Mouse (Mus musculus): ENCODE data around the gene Patl1.
"Not testable (repeated sequence)": the region's sequence is repeated elsewhere in the genome, so short reads cannot be mapped to it uniquely, and the experiment has no call there.

Gene Patl1

DNA sequence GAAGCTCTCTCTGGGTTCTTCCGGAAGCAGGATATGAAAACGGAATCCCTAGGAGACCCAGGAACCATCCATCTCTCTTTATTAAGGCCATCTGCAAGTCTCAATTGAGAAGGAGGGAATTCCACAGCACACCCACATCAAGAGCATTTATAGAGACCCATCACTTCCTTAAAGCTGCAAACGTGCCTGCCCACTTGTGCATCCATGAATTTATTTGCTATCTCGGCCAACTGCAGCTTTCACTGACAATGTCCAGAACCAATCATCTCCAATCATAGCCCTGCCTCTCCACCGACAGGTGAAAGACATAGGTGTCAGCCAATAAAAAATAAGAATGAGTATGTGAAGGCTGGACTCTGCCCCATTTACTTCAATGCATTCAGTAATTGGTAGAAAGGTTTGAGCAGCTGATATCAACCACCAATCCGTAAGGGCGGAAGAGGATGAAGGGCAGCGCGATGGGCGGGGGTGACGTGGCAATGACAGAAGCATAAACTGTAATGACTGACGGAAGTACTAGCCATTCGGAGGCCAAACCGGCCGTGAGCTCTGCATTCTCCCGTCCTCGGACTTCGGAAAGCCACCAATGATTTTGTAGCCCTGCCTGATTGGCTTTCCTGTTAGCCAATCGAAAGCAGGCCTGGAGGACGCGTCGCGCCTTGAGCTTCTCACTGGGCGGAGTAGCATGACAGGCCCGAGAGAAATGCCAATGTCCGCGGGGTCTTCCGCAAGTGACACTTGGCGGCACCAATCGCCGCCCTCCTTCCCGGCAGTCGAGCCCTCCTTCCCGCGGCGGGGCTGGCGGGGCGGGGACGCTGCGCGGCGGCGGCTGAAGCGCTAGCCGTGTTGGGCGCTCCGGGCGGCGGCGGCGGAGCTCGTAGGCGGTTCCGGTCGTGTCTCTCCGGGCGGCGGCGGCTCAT is 53.1 kb downstream of the Patl1 start, which contains the start of gene Osbp:
Osbp (plus strand) TSS at position 919 of the 920 bp plus-strand sequence.
- DNase-seq (ENCODE audit: low read depth in 2 of 2, low spot score in 2 of 2) = peak; percentile 95 to 96

DNA sequence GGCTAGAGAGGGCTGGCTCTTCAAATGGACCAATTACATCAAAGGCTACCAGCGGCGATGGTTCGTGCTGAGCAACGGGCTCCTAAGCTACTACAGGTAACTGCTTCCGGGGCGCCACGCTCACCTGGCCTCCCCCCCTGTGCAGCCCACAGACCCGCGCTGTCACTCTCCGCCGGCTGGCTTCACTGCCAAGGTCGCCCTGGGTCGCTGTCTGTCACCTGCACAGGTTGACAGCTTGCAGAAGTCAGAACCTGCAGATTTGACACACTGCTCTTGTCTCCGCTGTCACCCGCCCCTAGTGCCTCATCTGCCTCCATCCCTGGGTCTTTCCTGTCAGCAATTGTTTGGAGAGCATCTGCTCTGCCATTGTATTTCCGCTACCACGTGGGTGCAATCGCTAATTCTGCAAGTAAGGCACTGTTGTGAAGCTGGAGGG is 54.0 kb downstream of the Patl1 start:
- peak; percentile 38 to 53 for DNase-seq (ENCODE audit: low read depth in 2 of 2, low spot score in 2 of 2)

DNA sequence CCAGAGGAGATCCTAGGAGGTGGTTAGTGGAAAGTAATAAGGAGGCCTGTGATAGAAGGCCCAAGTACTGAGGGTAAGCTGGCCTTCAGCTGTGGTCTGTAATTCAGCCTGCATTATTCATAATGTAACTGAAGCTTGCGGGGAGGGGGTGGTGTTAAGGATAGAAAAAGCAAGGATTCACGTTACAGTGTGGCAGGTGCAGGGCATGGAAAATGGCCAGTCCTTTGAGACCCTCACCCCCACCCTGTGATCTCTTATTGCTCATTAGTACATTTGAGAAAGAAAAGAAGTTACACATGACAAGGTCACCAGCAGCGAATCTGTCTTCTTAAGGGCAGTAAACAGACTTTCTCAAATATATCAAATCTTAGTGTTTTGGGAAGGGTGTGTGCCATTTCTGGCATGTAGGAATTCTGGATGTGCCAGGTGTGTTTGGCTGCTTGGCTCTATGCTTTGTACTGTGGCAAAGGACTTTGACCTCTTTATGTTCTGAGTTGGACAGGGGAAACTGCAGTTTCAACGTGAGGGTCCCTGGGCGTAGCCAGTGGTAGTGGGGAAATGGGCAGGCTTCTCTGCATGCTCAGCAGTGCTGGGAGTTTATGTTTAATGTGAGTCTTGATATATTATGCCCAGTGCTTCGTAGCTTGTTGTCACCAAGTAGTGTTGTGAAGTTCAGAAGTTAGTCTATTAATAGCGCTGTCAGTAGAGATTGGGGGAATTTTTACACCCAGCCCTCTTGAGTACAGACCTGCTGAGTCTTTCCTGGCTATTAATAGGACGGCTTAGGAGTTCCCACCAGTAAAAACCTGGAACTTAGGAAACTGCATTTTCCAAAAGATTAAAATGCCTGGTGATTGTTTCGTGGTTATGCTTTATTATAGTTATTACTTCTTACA is 57.2 kb downstream of the Patl1 start:
- no peak for DNase-seq (ENCODE audit: low read depth in 2 of 2, low spot score in 2 of 2)

DNA sequence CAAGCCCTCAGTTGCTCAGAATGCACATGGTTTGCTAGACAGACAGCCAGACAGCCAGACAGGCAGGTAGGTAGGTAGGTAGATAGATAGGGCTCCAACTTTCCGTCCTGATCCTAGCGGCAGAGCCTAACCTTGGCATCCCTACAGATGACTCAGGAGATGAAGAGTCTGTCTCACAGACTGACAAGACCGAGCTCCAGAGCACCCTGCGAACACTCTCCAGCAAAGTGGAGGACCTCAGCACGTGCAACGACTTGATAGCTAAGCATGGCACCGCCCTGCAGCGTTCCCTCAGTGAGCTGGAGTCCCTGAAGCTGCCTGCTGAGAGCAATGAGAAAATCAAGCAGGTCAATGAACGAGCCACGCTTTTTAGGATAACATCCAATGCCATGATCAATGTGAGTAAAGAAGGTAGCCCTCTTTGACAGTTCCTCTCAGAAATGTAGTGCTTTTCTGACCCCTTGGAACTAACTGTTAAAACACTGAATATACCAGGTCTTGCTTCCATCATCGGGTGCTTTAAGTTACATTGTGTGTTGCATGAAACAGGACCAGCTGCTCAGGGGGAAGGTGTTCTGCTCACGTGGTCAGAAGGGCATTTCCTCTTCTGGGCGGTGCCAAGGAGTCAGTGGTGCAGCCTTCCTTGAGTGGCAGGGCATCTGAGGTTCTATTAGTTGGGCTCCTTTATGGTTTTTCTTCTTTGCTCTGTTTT is 61.5 kb downstream of the Patl1 start:
- DNase-seq (ENCODE audit: low read depth in 2 of 2, low spot score in 2 of 2) = no peak

DNA sequence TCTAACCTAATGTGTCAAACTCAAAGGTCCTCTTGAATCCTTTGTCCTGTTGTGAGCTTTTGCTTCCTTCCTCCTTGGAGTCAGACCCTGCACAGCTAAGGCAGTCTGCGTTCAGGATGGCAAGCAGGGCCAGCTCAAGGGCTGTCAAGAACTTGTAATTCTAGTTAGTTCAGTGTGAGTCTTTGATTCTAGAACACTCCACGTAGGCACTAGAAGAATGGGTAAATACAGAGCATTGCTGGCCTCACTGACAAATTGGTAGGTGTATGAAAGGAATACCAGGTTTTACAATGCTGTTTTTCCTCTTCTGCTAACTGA is 62.0 kb downstream of the Patl1 start:
- no peak for DNase-seq (ENCODE audit: low read depth in 2 of 2, low spot score in 2 of 2)

DNA sequence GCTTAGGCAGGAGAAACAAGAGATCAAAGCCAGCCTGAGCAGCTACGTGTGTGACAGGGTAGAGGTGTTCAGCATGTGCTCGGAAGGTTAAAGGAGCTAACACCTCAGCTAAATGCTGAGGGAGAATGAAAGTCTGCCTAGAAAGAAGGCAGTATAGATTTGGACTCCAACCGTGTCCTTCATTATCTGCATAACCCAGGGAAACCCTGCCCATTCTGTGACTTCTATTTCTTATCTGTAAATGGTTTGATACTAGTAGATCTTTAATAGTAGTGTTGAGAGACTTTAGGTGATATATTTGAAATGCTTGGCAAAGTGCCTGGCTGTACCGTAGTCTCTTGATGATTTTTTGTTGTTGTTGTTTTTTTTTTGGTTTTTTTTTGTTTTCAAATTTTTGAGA is 63.5 kb downstream of the Patl1 start:
- DNase-seq (ENCODE audit: low read depth in 2 of 2, low spot score in 2 of 2) = no peak

DNA sequence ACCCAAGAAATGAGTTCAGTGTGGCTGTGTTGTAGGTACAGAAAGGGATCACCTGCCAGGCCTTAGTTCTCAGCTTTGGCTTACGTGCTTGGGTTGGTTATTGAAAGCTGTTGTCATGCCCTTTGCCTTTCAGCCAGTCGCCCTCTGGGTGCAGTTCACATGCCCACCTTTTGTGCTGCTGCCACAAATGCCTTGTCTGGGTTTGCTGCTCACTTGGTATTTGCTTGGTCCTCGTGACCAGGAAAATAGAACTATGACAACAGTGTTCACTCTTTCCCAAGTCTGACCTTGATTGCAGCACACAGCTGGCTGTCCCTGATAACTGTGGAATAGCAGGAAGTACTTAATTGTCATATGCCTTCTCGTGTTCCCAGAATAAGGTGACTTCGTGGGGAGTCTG is 65.2 kb downstream of the Patl1 start:
- DNase-seq (ENCODE audit: low read depth in 2 of 2, low spot score in 2 of 2) = no peak

DNA sequence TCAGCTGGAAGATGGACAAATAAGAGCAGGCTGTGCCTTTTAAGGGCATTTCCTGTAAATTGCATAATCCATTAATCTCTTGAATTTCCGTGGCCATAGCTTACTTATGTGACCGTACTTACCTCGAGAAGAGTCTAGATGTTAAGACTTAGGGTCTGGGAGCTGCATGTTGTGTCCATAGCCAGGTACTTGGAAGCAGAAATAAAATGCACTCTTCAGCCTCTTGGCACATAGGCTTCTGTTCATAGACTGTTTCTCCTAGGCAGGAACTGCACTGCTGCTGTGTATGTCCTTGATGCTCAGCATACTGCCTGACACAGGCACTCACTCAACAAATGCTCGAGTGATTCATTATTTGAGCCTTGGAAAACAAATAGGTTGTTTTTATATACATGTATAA is 68.3 kb downstream of the Patl1 start:
- DNase-seq (ENCODE audit: low read depth in 2 of 2, low spot score in 2 of 2) = no peak

DNA sequence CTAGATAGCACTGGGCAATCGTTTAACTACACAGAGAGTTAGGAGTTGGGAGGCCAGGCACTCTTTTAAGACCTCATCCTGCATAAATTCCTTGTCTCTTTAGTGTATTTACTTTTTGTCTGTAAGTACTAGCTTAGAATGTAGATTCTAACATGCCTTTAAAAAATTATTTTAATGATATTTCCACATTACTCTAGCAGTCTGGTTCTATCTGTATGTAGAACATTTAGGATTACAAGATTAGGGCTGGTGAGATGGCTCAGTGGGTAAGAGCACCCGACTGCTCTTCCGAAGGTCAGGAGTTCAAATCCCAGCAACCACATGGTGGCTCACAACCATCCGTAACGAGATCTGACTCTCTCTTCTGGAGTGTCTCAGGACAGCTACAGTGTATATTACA is 72.4 kb downstream of the Patl1 start:
- not testable (repeated sequence) for DNase-seq (ENCODE audit: low read depth in 2 of 2, low spot score in 2 of 2)

DNA sequence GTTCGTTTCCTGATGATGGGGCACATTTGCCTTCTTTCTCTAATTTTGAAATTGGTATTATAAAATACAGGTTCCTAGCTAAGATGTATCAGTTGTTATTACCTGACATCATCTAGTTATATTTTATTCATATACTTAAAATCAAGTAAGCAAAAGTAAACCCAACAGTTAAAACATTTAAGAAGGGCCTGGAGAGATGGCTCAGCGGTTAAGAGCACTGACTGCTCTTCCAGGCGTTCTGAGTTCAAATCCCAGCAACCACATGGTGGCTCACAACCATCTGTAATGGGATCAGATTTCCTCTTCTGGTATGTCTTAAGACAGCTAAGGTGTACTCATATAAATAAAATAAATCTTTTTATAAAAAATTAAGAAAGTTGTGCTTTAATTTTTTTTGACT is 75.6 kb downstream of the Patl1 start:
- DNase-seq (ENCODE audit: low read depth in 2 of 2, low spot score in 2 of 2) = no peak

DNA sequence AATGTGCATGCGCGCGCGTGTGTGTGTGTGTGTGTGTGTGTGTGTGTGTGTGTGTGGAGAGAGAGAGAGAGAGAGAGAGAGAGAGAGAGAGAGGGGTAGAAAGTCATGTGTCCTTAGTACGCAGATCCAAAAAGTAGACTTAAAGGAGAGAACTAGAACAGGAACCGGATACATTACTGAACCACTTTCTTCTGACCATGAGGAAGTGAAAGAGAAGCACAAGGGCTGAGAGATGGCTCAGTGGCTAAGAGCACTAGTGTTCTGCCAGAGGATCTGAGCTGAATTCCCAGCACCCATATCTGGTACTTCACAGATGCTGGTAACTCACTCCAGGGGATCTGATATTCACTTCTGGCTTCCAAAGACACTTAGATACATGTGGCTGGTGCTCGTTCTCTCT is 77.1 kb downstream of the Patl1 start:
- no peak for DNase-seq (ENCODE audit: low read depth in 2 of 2, low spot score in 2 of 2)

DNA sequence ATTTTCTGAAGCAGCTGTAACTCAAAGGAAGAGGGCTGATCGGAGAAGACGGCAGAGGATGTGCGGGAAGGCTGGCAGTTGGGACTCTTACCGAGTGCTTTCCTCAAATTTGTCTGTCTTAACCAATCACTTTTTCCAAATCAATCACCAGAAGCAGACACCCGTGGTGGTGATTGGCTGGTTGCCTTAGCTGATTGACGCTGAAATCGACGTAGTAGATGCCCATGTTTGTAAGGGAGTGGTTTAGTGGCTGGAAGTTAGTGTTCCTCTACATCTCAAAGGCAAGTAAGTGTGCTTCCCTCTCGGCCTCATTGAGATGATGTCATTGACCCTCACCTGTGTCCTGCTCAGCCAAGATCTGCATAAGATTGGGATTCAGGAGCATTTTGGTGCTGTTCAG is 79.8 kb downstream of the Patl1 start:
- DNase-seq (ENCODE audit: low read depth in 2 of 2, low spot score in 2 of 2) = no peak

DNA sequence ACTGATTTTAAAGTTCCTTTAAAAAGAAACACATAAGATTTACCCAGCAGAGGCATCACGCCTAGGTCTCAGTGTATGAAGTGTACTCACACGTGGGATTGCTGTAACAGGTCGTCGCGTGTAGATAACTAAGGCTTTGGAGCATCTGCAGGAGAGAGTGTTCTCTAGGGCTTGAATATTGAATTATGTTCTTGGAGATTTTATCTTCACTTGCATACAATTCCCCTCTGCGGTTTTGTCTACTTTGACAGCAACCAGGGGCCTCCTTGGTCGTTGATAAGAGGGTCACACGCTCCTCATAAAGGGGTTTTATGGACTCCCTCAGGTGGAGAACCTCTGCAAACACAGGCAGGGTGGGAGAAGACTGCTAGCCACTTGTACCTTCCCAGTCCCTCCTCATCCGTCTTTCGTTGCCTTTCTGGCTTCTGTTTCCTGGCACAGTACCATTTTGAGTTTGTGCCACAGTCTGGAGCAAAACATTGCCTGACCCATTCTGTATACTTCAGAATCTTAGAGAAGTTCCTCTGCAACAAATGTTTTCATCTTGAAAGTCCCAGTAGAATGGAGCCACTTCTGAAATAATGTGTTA is 80.3 kb downstream of the Patl1 start:
- DNase-seq (ENCODE audit: low read depth in 2 of 2, low spot score in 2 of 2) = no peak

Measured in CD8-positive naive resting alpha-beta T cell, adult 2 months (primary cell).